Mouse (Mus musculus) liver, embryonic 11.5 days (tissue): Measurements from ENCODE around the gene Tgtp2. TPM values are rescaled to one million over a fixed set of nuclear protein-coding genes. Genes with fewer than 3 reads are reported as not detected.

Source experiments
- ATAC-seq: fragments of 200-750 bp; cut with Nextera tagmentation; replicated peaks from 2 replicates; pipeline ENCODE4 v1.8.0; 2017; ENCODE audit warnings: moderate number of reproducible peaks, mild to moderate bottlenecking, moderate TSS enrichment, moderate library complexity; ENCODE audit not compliant: low FRiP score
- DNase-seq: peaks from one replicate; pipeline ENCODE4 v3.0.0-alpha.2; 2017; ENCODE audit warnings: low spot score
- H3K27ac ChIP-seq: fragments of 300-500 bp; sonication (generic); 2 replicates; pipeline ENCODE4 v1.5.1; 2014; ENCODE audit warnings: mild to moderate bottlenecking, low read depth, low read length, control low read depth
- H3K27me3 ChIP-seq: fragments of 300-500 bp; sonication (generic); replicated peaks from 2 replicates; pipeline ENCODE4 v1.6.1; 2014; ENCODE audit warnings: low read length, mixed read lengths; ENCODE audit not compliant: control insufficient read depth, insufficient read depth
- H3K36me3 ChIP-seq: fragments of 300-500 bp; sonication (generic); 2 replicates; pipeline ENCODE4 v1.6.1; 2014; ENCODE audit warnings: mild to moderate bottlenecking, low read length, moderate library complexity, mixed read lengths; ENCODE audit not compliant: control insufficient read depth, insufficient read depth
- H3K4me1 ChIP-seq: fragments of 300-500 bp; sonication (generic); replicated peaks from 2 replicates; pipeline ENCODE4 v1.6.1; 2014; ENCODE audit warnings: low read length, mixed read lengths; ENCODE audit not compliant: control insufficient read depth, insufficient read depth
- H3K4me2 ChIP-seq: fragments of 300-500 bp; sonication (generic); 2 replicates; pipeline ENCODE4 v1.6.1; 2014; ENCODE audit warnings: mild to moderate bottlenecking, control low read depth, moderate library complexity
- H3K4me3 ChIP-seq: fragments of 300-500 bp; sonication (generic); 2 replicates; pipeline ENCODE4 v1.5.1; 2014; ENCODE audit warnings: low read depth, low read length, control low read depth
- H3K9ac ChIP-seq: fragments of 300-500 bp; sonication (generic); 2 replicates; pipeline ENCODE4 v1.6.1; 2014; ENCODE audit warnings: low read depth, low read length, control low read depth
- H3K9me3 ChIP-seq: fragments of 300-500 bp; sonication (generic); 2 replicates; pipeline ENCODE4 v1.6.1; 2016; ENCODE audit warnings: low read length, inconsistent platforms, mixed read lengths; ENCODE audit not compliant: control insufficient read depth
- WGBS: fragments of 180-500 bp; shearing (Covaris S2); extraction: QIAGEN DNeasy Blood & Tissue Kit; methylation state at CpG from one replicate; pipeline ENCODE4 v1.1.7; 2014; 5-methylcytosine and 5-hydroxymethylcytosine counted together
- polyA plus RNA-seq: library from polyadenylated mRNA; unstranded; fragments of >200 nt; fragmentation: Nextera tagmentation; extraction: Ambion mirVana; gene quantifications from 2 replicates; pipeline ENCODE4 v1.2.1, GENCODE M21; 2014

Tgtp2 gene
- polyA plus RNA-seq, 1 experiment from 2014 or later = 0.58 TPM

GRCm38 (mm10) chr11:49088990-49089652, 25.1 kb upstream of the Tgtp2 start:
- no peaks in the 10 kb centered on the region for H3K9me3 ChIP-seq
- peak overlapping the region; percentile 66 for H3K4me2 ChIP-seq
- no peak overlapping the region for H3K4me3 ChIP-seq
- 85% methylated on average over 5 of the region's 5 CpGs for WGBS
- peaks cover 62% of the 10 kb centered on the region for H3K4me1 ChIP-seq
- peak overlapping the region; percentile 95 for H3K27ac ChIP-seq
- H3K36me3 ChIP-seq = no peaks in the 10 kb centered on the region
- DNase-seq = no peak
- no peaks in the 10 kb centered on the region for H3K27me3 ChIP-seq
- H3K9ac ChIP-seq = no peak overlapping the region
- no peak for ATAC-seq

GRCm38 (mm10) chr11:49087830-49088616, 24.0 kb upstream of the Tgtp2 start:
- Histone ChIP-seq H3K36me3 (no peaks in the 10 kb centered on the region), H3K27me3 (no peaks in the 10 kb centered on the region), H3K27ac (peak overlapping the region; percentile 95), H3K9me3 (no peaks in the 10 kb centered on the region), H3K4me2 (peak overlapping the region; percentile 66), H3K4me1 (peaks cover 73% of the 10 kb centered on the region), H3K4me3 (peak overlapping the region; percentile 39), H3K9ac (peak overlapping the region; percentile 68)
- 24% methylated on average over 22 of the region's 22 CpGs for WGBS
- ATAC-seq (peak; percentile 92), DNase-seq (peak; percentile 80)

- WGBS = 73% methylated on average over 6 of the region's 6 CpGs
- ATAC-seq (no peak), DNase-seq (no peak)
- H3K9me3 ChIP-seq = no peaks in the 10 kb centered on the region
- H3K27me3 ChIP-seq = no peaks in the 10 kb centered on the region
- H3K4me3 ChIP-seq = no peak overlapping the region
- H3K9ac ChIP-seq = peak overlapping the region; percentile 34
- peaks cover 68% of the 10 kb centered on the region for H3K4me1 ChIP-seq
- H3K4me2 ChIP-seq = peak overlapping the region; percentile 35
- peak overlapping the region; percentile 64 for H3K27ac ChIP-seq
- H3K36me3 ChIP-seq = no peaks in the 10 kb centered on the region
These were observed 22.9 kb upstream of the Tgtp2 start for GRCm38 (mm10) chr11:49086858-49087361.

- DNase-seq (no peak), ATAC-seq (no peak)
- Histone ChIP-seq H3K4me1 (peaks cover 50% of the 10 kb centered on the region), H3K9ac (peak overlapping the region; percentile 47), H3K4me2 (no peak overlapping the region; the same call in 1 of the 2 replicates), H3K27me3 (no peaks in the 10 kb centered on the region), H3K27ac (peak overlapping the region; percentile 71), H3K36me3 (no peaks in the 10 kb centered on the region), H3K9me3 (no peaks in the 10 kb centered on the region), H3K4me3 (no peak overlapping the region)
- 40% methylated on average over 3 of the region's 3 CpGs for WGBS
These were observed 20.9 kb upstream of the Tgtp2 start for GRCm38 (mm10) chr11:49084875-49085274.

- H3K9ac ChIP-seq = peak overlapping the region; percentile 47
- H3K4me1 ChIP-seq = peaks cover 48% of the 10 kb centered on the region
- no peaks in the 10 kb centered on the region for H3K36me3 ChIP-seq
- ATAC-seq = no peak
- H3K4me3 ChIP-seq = no peak overlapping the region
- no peak overlapping the region; the same call in 1 of the 2 replicates for H3K4me2 ChIP-seq
- no peaks in the 10 kb centered on the region for H3K9me3 ChIP-seq
- WGBS = 67% methylated on average over 1 of the region's 1 CpGs
- H3K27ac ChIP-seq = peak overlapping the region; percentile 71
- no peak for DNase-seq
- no peaks in the 10 kb centered on the region for H3K27me3 ChIP-seq
These were observed 20.4 kb upstream of the Tgtp2 start for GRCm38 (mm10) chr11:49084385-49084784.

GRCm38 (mm10) chr11:49083808-49084207, 19.8 kb upstream of the Tgtp2 start:
- H3K36me3 ChIP-seq = no peaks in the 10 kb centered on the region
- H3K4me3 ChIP-seq = no peak overlapping the region
- peak overlapping the region; percentile 71 for H3K27ac ChIP-seq
- ATAC-seq (peak; percentile 61), DNase-seq (no peak)
- peaks cover 43% of the 10 kb centered on the region for H3K4me1 ChIP-seq
- 33% methylated on average over 3 of the region's 3 CpGs for WGBS
- no peaks in the 10 kb centered on the region for H3K9me3 ChIP-seq
- no peak overlapping the region for H3K9ac ChIP-seq
- H3K4me2 ChIP-seq = no peak overlapping the region
- H3K27me3 ChIP-seq = no peaks in the 10 kb centered on the region

- Histone ChIP-seq H3K9me3 (no peaks in the 10 kb centered on the region), H3K4me2 (no peak overlapping the region), H3K27me3 (no peaks in the 10 kb centered on the region), H3K4me3 (no peak overlapping the region), H3K27ac (peak overlapping the region; percentile 36), H3K4me1 (peaks cover 39% of the 10 kb centered on the region), H3K9ac (no peak overlapping the region), H3K36me3 (no peaks in the 10 kb centered on the region)
- WGBS = 87% methylated on average over 1 of the region's 1 CpGs
- no peak for ATAC-seq
- DNase-seq = no peak
These were observed 19.1 kb upstream of the Tgtp2 start for GRCm38 (mm10) chr11:49083146-49083545.

- Histone ChIP-seq H3K27ac (peak overlapping the region; percentile 32; the same call in 1 of the 2 replicates), H3K4me2 (no peak overlapping the region), H3K36me3 (no peaks in the 10 kb centered on the region), H3K4me3 (no peak overlapping the region), H3K9ac (no peak overlapping the region), H3K27me3 (no peaks in the 10 kb centered on the region), H3K4me1 (peaks cover 31% of the 10 kb centered on the region), H3K9me3 (no peaks in the 10 kb centered on the region)
- WGBS = 76% methylated on average over 3 of the region's 3 CpGs
- no peak for DNase-seq
- no peak for ATAC-seq
These were observed 17.9 kb upstream of the Tgtp2 start for GRCm38 (mm10) chr11:49081886-49082285.
